Mouse (Mus musculus): ENCODE results near the gene Anln. TPM values are rescaled to one million over a fixed set of nuclear protein-coding genes. Genes with fewer than 3 reads are reported as not detected.
"Not testable (repeated sequence)": the region's sequence is repeated elsewhere in the genome, so short reads cannot be mapped to it uniquely, and the experiment has no call there.

The Anln gene
- total RNA-seq (2021): 10 to 100 TPM; 69.6 to 77.4 TPM

DNA sequence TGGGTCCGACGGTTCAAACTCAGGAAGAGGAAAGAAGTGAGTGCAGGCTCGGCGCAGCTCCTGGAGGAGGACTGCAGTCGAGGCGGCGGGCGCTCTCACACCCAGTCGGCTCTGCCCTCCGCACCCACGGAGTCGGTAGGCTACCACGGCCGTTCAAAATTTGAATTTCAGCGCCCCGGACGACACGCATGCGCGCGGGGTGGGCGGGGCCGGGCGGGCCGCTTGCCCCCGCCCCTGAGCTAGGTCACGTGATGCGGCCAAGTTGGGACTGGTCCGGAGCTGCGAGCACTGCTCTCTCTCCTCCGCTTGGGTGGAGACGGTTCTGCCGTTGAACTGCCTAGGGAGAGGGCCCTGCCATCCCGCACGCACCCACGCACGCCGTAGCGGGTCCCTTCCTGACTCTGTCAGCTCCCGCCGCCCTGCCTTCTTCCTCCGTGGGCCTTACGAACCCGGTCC is at the start of gene Anln:
Gene Anln (minus strand): TSS at position 168 of the 456 bp plus-strand sequence.
- DNase-seq: peak; percentile 97

DNA sequence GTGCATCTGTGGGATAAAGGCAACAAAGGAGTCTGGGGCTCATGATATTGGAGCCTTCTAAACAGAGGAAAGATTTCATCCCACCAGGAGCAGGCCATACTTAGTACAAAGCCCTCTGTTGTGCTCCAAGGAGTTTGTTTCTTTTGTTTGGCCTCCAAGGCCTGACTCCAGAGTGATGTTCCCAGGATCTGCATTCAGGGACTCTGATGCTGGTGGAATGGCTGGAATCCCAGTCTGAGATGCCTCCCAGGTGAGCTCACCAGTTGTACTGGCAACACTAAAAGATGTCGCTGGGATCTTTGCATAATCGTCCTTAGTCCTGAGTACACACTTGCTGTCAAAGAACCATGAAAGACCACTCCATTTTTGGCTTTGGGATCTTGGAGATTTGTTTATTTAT is 45.1 kb upstream of the Anln start:
- DNase-seq: no peak

DNA sequence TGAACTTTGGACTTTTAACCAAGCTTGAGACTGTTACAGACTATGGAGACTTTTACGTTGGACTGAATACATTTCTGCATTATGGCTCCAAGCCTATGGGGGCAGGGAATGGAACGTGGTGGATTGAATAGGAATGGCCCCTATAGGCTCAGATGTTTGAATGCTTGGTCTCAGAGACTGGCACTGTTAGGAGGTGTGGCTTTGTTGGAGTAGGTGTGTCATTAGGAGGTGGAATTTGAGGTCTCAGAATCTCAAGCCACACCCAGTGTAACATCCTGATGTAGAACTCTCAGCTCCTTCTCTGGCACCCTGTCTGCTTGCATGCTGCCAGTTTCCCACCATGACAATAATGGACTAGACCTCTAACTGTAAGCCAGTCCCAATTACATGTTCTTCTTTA is 44.2 kb upstream of the Anln start:
- DNase-seq: no peak

DNA sequence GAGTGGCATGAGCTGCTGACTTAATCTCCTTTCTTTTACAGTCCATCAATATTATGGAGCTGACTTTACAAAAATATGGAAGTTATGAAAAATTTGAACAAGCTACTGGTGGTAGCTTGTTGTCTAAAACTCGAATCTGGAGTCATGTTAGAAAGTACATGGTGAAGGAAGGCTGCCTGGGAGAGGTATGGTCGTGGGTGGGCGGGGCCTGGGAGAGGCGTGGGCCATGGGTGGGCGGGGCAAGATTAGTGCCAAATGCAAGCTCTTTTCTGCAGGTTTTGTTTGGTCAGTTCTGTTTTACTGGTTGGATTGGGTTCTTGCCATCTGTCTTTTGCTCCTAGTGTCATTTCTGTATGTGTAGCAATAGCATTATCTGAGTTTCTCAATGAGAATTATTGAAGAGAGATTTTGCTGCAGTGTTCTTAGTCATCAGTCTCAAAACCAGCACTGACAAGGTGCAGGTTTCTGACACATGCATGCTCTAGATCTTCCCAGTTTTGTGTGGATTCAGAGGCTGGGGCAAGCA is 41.4 kb upstream of the Anln start:
- DNase-seq: no peak

DNA sequence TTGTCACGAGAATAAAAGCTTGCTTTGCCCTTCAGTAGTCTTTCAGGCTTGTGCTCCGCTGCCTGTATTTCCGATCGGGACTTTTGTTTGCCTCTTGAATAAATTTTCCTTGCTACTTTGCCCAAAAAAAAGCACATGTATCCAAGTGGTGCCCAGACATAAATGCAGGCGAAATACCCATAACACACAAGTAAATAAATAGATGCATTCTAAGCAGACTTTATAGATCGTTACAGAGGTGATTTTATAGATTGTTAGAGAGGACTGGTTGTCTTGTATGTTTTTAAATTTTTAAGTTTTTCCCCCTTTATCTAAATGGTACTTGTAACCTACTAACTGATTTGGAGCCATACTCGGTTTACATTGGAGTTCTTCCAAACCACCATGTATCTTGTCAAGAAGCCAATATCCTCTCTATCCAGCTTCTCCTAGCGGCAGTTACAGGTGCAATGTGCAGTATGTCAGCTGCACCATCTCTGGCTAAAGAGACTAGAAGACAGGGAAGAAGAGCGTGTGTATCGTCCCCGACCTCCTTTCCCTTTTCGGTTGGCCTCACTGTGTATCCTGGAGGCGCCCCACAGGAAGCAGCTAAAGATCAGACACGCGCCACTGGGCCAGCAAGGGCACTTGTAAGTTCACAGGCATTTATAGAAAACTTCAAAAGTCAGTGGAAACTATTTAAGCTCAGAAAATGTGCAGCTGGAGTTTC is 40.7 kb upstream of the Anln start:
- DNase-seq: peak; percentile 11

DNA sequence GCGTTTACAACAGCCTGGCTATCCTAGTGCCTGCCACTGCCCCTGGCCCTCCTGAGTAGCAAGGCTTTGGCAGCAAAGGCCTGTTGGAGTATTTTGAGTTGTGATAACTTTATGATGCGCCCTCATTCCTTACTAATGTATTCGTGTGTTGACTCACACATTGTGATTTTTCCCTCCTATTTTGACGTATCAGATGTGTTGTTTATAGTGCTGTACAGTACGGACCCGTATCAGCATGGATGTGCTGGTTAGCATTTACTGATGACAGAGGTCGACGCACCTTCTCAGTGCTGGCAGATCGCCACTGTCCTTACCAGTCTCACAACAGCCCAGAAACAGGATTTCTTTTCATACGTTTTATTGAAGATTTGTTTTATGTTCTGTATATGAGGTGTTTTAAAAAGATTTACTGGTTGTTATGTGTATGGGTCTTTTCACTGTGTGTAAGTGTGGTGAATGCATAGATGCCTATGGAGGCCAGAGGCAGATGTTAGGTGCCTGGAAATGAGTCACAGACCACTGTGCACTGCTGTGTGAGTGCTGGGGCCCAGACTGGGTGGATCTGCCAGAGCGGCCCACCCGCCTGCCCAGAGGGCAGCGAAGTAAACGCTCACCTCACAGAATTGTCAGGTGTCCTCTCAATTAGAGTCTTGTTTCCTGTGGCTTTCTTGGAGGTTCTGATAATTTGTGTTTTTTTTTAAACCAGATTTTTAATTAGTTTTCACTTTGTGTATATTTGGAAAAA is 39.9 kb upstream of the Anln start:
- no peak for DNase-seq

DNA sequence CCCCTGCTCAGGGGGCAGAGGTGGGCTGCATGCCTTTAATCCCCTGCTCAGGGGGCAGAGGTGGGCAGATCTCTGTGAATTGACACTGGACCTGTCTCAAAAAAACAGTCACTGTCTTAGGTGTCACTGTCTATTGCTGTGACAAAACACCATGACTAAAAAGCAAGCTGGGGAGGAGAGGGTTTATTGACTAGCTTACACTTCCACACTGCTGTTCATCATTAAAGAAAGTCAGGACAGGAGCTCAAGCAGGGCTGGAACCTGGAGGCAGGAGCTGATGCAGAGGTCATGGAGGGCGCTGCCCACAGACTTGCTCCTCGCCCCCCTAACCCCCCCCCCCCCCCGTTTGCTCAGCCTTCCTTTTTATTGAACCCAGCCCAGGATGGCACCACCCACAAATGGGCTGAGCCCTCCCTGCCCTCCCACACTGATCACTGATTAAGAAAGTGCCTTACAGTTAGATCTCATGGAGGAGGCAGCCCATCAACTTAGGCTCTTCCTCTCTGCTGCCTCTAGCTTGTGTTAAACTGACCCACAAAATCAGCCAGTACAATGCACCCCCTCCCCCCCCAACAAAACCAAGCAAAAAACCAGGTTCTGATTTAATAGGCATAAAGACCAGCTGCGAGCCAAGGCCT is 39.2 kb upstream of the Anln start:
- no peak for DNase-seq

DNA sequence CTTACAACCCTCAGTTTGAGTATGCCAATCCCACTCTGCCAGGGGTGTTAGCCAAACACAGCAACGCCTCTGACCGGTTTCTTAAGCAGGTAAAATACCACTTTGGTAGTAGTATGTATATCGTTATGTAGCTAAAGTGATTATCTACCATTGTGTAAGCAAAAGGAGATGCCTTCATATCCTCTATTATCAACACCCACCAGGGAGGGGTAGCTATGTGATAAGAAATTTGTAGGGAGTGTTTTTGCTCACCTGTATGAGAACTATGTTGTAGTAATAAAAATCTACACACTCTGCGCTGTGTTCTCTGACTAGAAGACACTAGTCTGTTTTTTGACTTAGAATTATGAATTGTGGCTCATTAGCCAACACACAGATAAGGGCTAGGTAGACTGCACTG is 35.7 kb upstream of the Anln start:
- no peak for DNase-seq

DNA sequence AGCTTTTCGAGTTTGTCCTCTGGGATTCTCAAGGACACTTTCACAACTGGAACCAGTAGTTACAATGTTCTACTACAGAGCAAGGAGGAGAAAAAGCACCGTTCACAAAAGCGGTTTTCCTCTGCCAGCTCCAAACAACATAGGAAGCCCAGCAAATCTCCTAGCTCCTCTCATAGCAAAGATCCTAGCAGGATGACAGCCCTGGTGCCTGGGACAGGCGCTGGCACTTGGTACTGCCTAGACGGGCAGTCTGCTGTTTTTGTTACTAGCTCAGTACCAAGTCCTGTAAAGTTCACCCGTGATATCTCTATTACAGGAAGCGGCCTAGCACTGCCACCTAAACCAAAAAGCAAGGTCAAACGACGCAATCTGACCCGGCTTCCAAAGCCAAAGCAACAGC is 35.2 kb upstream of the Anln start:
- no peak for DNase-seq

DNA sequence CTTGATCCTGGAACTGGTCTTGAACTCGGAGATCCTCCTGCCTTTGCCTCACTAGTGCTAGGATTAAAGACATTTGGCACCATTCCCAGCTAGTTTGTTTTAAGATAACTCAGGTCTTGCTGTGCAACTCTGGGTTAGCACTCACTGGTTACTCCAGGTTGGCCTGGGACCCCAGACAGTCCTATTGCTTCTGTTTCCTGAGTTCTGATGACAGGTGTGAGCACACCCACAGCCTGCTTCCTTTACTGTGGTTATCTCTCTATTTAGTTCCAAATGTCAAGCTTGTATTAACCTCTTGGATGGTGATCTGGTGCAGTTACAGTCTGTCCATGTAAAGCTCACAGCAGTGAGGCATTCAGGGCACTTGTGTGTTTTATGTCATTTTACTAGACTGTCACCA is 34.5 kb upstream of the Anln start:
- no peak for DNase-seq

DNA sequence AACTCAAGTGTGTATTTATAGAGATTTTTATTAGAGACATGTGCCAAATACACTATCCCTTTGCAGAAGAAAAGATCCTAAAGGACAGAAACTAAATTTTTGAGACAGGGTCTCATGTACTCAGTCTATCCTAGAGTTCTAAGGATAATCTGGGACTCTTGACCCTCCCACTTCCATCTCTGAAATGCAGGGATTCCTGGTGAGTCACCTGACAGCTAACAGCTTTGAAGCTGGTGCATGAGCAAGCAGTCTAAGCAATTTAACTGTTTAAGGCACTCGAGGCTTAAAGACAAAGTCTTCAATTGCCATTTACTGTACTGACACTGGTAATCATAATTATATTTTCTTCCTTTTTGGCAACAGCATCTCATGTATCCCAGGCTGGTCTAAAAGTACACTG is 33.6 kb upstream of the Anln start:
- no peak for DNase-seq

DNA sequence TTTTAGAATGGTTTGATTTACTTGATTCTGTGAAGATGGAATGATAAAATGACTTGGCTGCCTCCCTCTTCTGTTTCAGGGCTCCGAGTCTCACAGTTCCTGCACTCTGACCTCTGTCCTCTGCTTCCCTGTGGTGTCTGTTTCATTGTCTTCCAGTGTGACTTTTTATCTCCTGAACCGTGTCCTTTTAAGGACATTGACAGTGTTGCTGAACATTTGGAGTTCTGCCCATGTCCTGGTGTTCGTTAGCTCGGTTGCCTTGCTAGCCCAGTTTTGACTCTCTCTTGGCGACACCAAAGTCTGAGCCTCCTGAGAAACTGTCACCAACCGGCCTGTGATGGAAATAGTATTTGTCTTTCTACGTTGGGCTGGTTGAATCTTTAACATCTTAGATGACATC is 31.5 kb upstream of the Anln start:
- no peak for DNase-seq

DNA sequence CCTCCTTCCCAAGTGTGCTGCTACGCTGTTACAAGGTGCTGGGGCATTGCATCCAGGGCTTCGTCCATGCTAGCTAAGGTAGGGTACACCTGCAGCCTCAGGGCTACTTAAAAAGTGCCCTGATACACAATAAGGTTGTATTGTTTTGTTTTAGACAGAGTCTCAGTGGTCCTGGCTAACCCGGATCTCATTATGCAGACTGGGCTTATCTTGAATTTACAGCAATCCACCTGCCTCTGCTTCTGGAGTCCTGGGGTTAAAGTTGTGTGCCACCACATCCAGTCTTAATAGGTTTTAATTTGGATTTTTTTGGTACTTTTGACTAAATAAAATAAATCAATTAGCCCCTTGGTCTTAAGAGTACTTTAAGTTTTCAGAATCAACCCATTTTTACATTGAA is 30.9 kb upstream of the Anln start:
- no peak for DNase-seq

DNA sequence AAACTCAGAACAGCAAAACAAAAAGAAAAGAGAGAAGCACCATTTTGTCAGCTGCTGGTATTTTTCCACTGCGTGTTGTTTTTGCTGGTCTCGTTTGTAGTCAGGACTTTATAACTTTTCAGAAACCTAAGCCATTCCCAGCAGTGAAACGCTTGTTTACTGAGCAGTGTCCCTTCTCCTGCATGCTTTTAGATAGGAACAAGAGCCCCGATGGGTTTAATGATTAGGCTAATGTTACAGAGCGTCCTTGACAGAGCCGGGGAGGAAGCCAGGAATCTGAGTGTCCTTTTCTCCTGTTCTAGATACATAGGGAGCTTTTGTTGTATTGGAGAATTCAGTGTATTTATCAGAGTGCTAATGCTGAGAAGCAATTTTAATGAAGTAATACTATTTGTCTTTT is 28.6 kb upstream of the Anln start:
- DNase-seq: no peak

DNA sequence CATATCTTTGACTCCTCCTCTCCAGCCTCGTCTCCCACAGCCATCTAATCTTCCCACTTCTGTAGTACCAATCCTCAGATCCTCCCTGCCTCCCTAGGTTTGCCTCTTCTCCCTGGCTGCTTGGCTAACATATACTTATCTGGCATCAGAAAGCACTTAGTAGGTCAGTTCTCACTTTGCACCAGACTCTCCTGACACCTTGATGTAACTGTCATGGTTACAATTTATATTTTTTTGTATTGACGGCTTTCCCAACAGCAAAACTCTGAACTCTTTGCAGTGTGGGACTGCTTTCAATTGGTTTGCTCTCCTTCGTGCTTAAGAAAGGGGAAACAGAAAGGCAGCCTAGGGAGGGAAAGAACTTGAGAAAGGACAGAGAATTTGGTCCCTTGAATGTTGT is 27.2 kb upstream of the Anln start:
- DNase-seq: no peak

DNA sequence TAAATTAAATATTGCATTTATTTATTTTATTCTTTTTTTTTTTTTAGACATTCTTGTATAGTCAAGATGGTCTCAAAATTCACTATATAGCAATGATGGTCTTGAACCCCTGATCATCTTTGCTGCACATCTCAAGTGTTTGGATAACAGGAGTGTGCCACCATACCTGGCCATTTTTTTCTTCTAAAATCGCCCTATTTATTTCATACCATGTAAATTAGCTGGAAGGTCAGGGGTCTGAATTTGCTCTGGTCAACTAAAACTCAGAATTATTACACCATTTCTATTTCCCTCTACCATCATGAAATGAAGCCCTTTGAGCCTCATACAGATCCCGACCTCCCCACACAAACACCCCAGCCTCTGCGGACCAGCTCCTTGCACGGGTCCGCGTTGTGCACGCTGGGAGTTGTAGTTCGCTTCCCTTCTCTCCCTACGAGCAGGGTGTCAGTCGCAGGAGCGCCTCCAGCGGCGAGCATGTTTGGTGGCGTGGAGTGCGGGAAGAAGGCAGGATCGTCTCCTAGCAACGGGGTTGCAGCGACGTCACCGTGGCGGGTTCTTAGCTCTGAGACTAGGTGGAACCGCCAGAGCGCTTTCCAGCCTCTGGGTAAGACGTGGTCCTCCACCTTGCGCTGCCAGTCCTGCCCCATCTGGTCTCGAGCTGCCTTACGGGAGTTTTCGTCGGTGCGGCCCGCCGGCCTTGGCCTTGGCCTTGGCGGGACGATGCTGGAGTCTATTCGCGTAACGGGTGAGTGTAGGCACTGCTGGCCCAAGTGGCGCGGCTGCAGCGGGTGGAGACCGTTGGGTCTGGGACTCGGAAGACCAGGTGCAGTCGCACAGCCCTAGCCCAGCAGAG is 22.2 kb upstream of the Anln start, which contains the start of gene 9530077C05Rik:
Gene 9530077C05Rik (plus strand): TSS at position 512 of the 856 bp plus-strand sequence.
- peak; percentile 97 for DNase-seq

DNA sequence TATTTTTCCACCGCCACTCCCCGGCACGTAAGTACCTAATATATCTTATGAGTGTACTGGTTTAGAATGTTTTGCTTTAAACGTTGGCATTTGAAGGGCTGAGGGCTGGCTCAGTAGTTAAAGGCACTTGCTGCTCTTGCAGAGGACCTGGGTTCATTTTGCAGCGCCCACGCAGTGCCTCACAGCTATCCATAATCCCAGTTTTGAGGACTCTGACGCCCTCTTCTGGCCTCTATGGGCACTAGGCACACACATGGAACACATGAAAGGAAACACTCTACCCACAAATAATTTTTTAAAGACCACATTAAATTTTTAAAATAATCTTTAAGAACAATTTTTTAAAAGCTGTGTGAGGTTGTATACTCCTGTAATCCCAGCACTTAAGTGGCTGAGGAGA is 20.5 kb upstream of the Anln start:
- no peak for DNase-seq

DNA sequence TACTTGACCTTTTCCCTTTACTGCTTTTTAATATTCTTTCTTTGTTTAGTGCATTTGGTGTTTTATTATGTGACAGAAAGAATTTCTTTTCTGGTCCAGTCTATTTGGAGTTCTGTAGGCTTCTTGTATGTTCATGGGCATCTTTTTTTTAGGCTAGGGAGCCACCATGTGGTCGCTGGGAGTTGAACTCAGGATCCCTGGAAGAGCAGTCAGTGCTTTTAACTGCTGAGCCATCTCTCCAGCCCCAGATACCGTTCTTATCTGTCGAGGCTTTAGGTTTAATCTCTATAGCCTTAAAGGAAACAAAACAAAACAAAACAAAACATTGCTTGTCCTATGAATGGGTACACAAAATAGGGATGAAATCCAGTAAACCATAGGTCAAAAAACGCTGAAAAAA is 19.4 kb upstream of the Anln start:
- DNase-seq: not testable (repeated sequence)

DNA sequence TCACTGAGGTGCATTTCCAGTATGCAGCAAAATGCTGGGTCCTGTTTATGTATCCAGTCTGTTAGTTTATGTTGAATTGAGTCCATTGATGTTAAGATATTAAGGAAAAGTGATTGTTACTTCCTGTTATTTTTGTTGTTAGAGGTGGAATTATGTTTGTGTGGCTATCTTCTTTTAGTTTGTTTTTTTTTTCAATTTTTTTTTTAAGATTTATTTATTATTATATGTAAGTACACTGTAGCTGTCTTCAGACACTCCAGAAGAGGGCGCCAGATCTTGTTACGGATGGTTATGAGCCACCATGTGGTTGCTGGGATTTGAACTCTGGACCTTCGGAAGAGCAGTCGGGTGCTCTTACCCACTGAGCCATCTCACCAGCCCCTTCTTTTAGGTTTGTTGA is 18.6 kb upstream of the Anln start:
- DNase-seq: not testable (repeated sequence)

DNA sequence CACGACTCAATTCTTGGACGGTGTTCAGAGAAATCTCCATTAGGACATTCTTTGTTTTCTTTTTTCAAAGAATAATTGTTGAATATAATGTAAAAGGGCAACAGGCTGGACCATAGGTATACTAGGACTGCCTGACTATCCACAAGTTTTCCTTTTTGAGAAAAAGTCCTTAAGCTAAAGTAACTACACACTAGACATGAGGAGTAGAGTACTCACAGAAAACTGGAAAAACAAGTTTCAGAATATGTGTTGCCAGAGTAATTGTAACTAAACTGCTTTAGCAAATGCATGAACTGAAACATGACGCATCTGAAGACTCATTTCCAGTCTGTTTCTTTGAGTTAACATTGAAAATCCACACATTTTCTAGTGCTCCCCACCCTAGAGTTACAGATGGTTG is 16.4 kb upstream of the Anln start:
- DNase-seq: no peak

DNA sequence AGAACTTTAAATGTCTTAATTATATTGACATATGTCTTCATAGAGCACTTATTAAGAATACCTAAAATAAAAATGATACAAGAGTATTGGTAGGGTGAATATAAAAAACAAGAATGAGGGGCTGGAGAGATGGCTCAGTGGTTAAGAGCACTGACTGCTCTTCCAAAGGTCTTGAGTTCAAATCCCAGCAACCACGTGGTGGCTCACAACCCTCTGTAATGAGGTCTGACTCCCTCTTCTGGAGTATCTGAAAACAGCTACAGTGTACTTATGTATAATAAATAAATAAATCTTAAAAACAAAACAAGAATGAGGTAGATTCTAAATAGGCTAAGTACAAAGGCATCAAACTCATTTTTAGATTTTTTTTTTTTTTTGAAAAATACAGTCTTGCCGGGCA is 14.5 kb upstream of the Anln start:
- DNase-seq: not testable (repeated sequence)

DNA sequence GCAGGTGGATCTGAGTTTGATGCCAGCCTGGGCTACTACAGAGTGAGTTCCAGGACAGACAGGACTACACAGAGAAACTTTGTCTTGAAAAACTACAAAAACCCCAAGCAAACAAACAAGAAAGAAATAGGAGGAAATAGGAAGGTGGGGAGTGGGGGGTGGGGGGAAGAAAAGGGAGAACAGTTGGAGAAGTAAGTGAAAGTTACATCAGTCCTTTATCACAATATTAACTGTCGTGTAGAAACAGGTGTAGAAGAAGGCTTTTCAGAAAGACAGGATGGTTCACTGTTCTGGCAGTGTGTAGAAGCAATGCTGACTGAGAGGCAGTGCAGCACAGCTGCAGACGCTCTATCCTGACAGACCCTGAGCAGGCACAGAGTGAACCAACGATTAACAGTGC is 14.0 kb upstream of the Anln start:
- DNase-seq: no peak

Data from heart, postnatal 4 days (tissue).